Mouse (Mus musculus) stomach, postnatal 0 days (tissue): ENCODE results near the gene Ing1.

Source experiments
- CTCF ChIP-seq: IDR thresholded peaks from 2 replicates; pipeline ENCODE4 v1.5.1; 2016; ENCODE audit warnings: antibody characterized with exemption, low read depth, mild to moderate bottlenecking, moderate library complexity
- EP300 ChIP-seq: optimal IDR thresholded peaks from 2 replicates; pipeline ENCODE3; 2016; ENCODE audit warnings: antibody characterized with exemption

DNA sequence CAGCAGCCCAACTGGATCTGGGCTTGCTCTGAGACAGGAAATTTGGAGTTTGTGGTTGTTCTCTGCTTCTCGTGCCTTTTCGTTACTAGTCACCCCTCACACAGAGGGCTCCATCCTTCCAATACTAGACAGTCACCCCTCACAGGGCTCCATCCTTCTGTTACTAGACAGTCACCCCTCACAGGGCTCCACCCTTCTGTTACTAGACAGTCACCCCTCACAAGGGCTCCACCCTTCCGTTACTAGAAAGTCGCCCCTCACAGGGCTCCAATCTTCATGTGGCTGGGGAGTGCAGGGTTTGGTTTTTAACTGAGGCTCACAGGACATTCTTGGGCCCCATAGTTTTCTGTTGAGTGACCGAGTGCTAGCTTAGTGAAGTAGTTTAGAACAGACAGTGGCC is 42.1 kb upstream of the Ing1 start:
- no peak for TF ChIP-seq CTCF
- TF ChIP-seq EP300: no peak
